Mouse (Mus musculus) stomach, postnatal 0 days (tissue): ENCODE data around the gene Rgs16. TPM values are rescaled to one million over a fixed set of nuclear protein-coding genes. Genes with fewer than 3 reads are reported as not detected.

Experiments used
- ATAC-seq: fragments of 200-750 bp; cut with Nextera tagmentation; 2 replicates; pipeline ENCODE4 v1.8.0; 2017; ENCODE audit not compliant: low FRiP score, low TSS enrichment
- DNase-seq: peaks from one replicate; pipeline ENCODE4 v3.0.0-alpha.2; 2016; ENCODE audit warnings: low spot score
- H3K27ac ChIP-seq: fragments of 300-500 bp; sonication (generic); replicated peaks from 2 replicates; pipeline ENCODE4 v1.5.1; 2014; ENCODE audit warnings: mild to moderate bottlenecking, control low read depth
- H3K27me3 ChIP-seq: fragments of 300-500 bp; sonication (generic); 2 replicates; pipeline ENCODE4 v1.6.1; 2014; ENCODE audit warnings: low read length; ENCODE audit not compliant: control insufficient read depth, insufficient read depth
- H3K36me3 ChIP-seq: fragments of 300-500 bp; sonication (generic); 2 replicates; pipeline ENCODE4 v1.6.1; 2014; ENCODE audit warnings: low read length, mixed read lengths; ENCODE audit not compliant: control insufficient read depth, insufficient read depth
- H3K4me1 ChIP-seq: fragments of 300-500 bp; sonication (generic); replicated peaks from 2 replicates; pipeline ENCODE4 v1.6.1; 2014; ENCODE audit warnings: antibody characterized with exemption; ENCODE audit not compliant: control insufficient read depth, insufficient read depth
- H3K4me2 ChIP-seq: fragments of 300-500 bp; sonication (generic); replicated peaks from 2 replicates; pipeline ENCODE4 v1.6.1; 2014; ENCODE audit warnings: low read depth, mild to moderate bottlenecking, control low read depth, moderate library complexity
- H3K4me3 ChIP-seq: fragments of 300-500 bp; sonication (generic); 2 replicates; pipeline ENCODE4 v1.5.1; 2014; ENCODE audit warnings: low read depth, low read length, control low read depth
- H3K9ac ChIP-seq: fragments of 300-500 bp; sonication (generic); 2 replicates; pipeline ENCODE4 v1.6.1; 2014; ENCODE audit warnings: mild to moderate bottlenecking, low read length, control low read depth, mixed read lengths
- H3K9me3 ChIP-seq: fragments of 300-500 bp; sonication (generic); 2 replicates; pipeline ENCODE4 v1.6.1; 2016; ENCODE audit warnings: low read length; ENCODE audit not compliant: control insufficient read depth
- CTCF ChIP-seq: IDR thresholded peaks from 2 replicates; pipeline ENCODE4 v1.5.1; 2016; ENCODE audit warnings: antibody characterized with exemption, low read depth, mild to moderate bottlenecking, moderate library complexity
- EP300 ChIP-seq: optimal IDR thresholded peaks from 2 replicates; pipeline ENCODE3; 2016; ENCODE audit warnings: antibody characterized with exemption
- WGBS: fragments of 180-500 bp; shearing (Covaris S2); extraction: QIAGEN DNeasy Blood & Tissue Kit; methylation state at CpG from one replicate; pipeline ENCODE4 v1.1.7; 2014; 5-methylcytosine and 5-hydroxymethylcytosine counted together
- polyA plus RNA-seq: library from polyadenylated mRNA; unstranded; fragments of >200 nt; fragmentation: Nextera tagmentation; extraction: Ambion mirVana; gene quantifications from 2 replicates; pipeline ENCODE4 v1.2.1, GENCODE M21; 2015

Gene Rgs16
- polyA plus RNA-seq: 2.3 and 2.7 TPM in 2 replicates

DNA sequence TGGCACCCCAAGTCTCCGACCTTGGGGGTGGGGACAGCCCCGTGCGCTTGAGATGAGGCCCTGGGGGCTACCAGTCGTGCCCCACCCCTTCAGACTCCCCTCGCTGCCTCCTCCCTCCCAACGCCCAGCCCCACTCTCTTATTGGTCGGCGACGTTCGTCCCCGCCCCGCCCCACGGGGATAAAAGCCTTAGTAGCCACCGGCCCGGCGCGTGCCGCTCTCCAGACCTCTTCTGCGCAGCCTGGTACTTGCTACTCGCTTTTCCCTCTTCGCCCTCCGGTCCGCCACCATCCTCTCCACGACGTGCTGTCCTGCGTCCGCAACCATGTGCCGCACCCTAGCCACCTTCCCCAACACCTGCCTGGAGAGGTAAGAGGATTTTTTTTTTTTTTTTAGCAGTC is at the start of gene Rgs16:
Gene Rgs16 (plus strand): TSS at position 205 of the 400 bp plus-strand sequence.
- peaks cover 2% of the 10 kb centered on the region; the same call in 1 of the 2 replicates for H3K4me1 ChIP-seq
- peak; percentile 69 for DNase-seq
- H3K36me3 ChIP-seq: no peaks in the 10 kb centered on the region
- H3K9ac ChIP-seq: peak within 1 kb of the TSS; percentile 55
- WGBS: 2% methylated on average over 25 of the region's 28 CpGs
- TF ChIP-seq EP300 (no peak), CTCF (no peak)
- H3K4me3 ChIP-seq: peak within 1 kb of the TSS; percentile 39
- no peak within 1 kb of the TSS for H3K27ac ChIP-seq
- peak; percentile 62 for ATAC-seq
- H3K4me2 ChIP-seq: peak within 1 kb of the TSS; percentile 54
- H3K27me3 ChIP-seq: peaks cover 3% of the 10 kb centered on the region; the same call in 1 of the 2 replicates
- no peaks in the 10 kb centered on the region for H3K9me3 ChIP-seq

DNA sequence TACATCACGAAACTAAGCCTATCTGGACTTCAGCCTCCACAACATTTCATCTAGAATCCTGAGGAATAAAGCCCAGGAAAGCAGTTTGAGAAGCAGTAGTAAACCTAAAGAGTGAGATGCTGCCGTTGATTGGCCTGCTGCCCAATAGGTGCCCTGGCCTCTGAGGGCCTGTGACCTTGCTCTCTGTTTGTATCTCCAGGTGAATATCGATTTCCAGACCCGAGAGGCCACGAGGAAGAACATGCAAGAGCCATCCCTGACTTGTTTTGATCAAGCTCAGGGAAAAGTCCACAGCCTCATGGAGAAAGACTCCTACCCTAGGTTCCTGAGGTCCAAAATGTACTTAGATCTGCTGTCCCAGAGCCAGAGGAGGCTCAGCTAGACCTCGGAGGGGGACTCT is 47.6 kb upstream of the Rgs16 start:
- WGBS: 81% methylated on average over 6 of the region's 6 CpGs
- no peak for ATAC-seq
- H3K27me3 ChIP-seq: no peaks in the 10 kb centered on the region

DNA sequence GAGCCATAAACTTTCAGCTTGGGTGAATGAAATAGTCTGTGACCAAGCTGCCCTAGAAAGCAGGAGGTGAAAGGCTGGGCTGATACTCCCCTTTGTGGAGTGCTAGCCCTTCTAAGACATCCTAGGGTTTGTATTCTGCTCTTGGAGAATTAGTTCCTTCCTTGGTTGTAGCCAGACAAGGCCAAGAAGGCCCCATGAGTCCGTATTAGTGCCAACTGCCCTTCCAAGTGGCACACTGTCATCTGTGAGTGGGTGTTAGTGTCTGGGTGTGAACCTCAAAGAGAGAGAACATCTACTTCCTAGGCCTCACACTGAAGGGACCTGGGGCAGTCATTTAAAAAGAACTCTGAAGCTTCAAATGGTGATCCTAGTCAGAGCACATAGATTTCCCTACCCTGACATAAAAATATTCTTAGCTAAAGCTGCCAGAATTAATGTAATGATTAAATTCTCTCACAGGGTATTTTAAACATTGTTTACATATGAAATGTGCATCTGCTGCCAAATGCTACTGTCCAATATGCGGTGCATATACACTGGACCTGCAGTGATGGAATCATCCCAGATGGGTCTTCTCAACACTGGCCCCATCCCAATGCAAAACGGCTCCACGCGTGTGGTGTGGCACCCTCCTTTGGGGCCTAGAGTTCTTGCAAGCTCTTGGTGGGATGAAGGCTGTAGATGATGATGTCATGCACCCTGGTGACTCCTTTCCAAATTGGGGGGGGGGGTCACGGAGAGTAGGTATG is 45.6 kb upstream of the Rgs16 start:
- H3K9me3 ChIP-seq: no peaks in the 10 kb centered on the region
- no peak for DNase-seq
- H3K4me3 ChIP-seq: no peak overlapping the region
- H3K36me3 ChIP-seq: no peaks in the 10 kb centered on the region
- 63% methylated on average over 6 of the region's 6 CpGs for WGBS
- H3K4me2 ChIP-seq: no peak overlapping the region
- no peaks in the 10 kb centered on the region for H3K27me3 ChIP-seq
- TF ChIP-seq EP300: no peak
- no peaks in the 10 kb centered on the region for H3K4me1 ChIP-seq
- no peak overlapping the region for H3K9ac ChIP-seq
- ATAC-seq: no peak
- no peak overlapping the region for H3K27ac ChIP-seq

More for the DNA sequence above, 47.6 kb upstream of the Rgs16 start:
- Histone ChIP-seq H3K4me3 (no peak overlapping the region), H3K4me2 (no peak overlapping the region), H3K36me3 (no peaks in the 10 kb centered on the region), H3K9me3 (no peaks in the 10 kb centered on the region), H3K27ac (no peak overlapping the region), H3K4me1 (no peaks in the 10 kb centered on the region), H3K9ac (no peak overlapping the region)
- DNase-seq: no peak
- TF ChIP-seq CTCF (no peak), EP300 (no peak)

- Histone ChIP-seq H3K36me3 (no peaks in the 10 kb centered on the region), H3K9ac (no peak overlapping the region), H3K4me1 (no peaks in the 10 kb centered on the region), H3K27ac (no peak overlapping the region), H3K9me3 (no peaks in the 10 kb centered on the region), H3K4me2 (no peak overlapping the region), H3K4me3 (no peak overlapping the region), H3K27me3 (no peaks in the 10 kb centered on the region)
- WGBS: 86% methylated on average over 10 of the region's 10 CpGs
- TF ChIP-seq CTCF (no peak), EP300 (no peak)
- DNase-seq (no peak), ATAC-seq (no peak)
These were observed 44.8 kb upstream of the Rgs16 start for GRCm38 (mm10) chr1:153695398-153695797.

DNA sequence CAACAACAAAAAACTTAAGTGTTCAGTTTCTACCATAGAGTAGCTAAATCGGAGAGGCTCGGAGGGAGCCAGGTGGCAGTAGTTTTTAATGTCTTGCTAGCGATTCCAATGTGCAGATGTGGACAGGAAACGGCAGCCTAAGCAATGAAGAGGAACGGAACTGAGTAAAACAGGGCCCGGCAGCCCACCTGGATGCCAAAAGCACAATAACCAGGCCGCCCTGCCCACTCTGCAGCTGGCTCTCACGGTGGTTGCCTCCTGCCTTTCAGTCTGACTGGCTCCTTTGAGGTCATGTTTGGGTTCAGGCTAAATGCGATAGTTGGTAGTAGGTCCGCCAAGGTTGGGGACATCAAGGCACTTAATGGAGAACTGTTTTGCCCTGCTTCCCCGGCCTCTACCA is 44.1 kb upstream of the Rgs16 start:
- no peak for DNase-seq
- Histone ChIP-seq H3K36me3 (no peaks in the 10 kb centered on the region), H3K4me1 (no peaks in the 10 kb centered on the region), H3K4me3 (no peak overlapping the region), H3K9ac (no peak overlapping the region), H3K4me2 (no peak overlapping the region), H3K27ac (no peak overlapping the region), H3K9me3 (no peaks in the 10 kb centered on the region), H3K27me3 (no peaks in the 10 kb centered on the region)
- TF ChIP-seq EP300 (no peak), CTCF (no peak)
- 92% methylated on average over 11 of the region's 11 CpGs for WGBS
- ATAC-seq: no peak

DNA sequence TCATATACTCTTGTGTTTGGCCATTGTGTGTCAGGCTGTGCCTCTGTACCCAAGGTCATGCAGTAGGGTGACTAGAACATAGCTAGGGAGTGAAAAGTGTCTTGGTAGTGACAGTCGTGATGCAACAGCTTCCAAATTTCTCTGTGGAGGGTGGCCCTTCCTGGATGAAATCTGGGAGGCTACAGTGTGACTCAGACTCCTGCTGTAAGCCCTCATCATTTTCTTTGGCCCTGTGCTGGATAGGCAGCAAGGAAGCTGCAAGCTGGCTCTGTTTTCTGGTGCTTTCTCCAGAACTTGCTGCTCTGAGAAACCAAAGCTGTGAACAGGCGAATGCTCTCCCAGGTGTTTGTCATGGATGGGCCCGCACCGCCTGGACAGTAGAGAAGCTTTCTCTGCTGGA is 43.6 kb upstream of the Rgs16 start:
- no peak for DNase-seq
- H3K4me3 ChIP-seq: no peak overlapping the region
- no peaks in the 10 kb centered on the region for H3K4me1 ChIP-seq
- no peak for ATAC-seq
- H3K36me3 ChIP-seq: no peaks in the 10 kb centered on the region
- H3K9me3 ChIP-seq: no peaks in the 10 kb centered on the region
- H3K27me3 ChIP-seq: no peaks in the 10 kb centered on the region
- no peak overlapping the region for H3K9ac ChIP-seq
- H3K27ac ChIP-seq: no peak overlapping the region
- TF ChIP-seq EP300 (no peak), CTCF (no peak)
- 84% methylated on average over 4 of the region's 4 CpGs for WGBS
- no peak overlapping the region for H3K4me2 ChIP-seq
